Mouse (Mus musculus): ENCODE results near the gene Rtn2. TPM values are rescaled to one million over a fixed set of nuclear protein-coding genes. Genes with fewer than 3 reads are reported as not detected.

Gene Rtn2
- polyA plus RNA-seq, 1 experiment from 2014 or later = 5.2 TPM

DNA sequence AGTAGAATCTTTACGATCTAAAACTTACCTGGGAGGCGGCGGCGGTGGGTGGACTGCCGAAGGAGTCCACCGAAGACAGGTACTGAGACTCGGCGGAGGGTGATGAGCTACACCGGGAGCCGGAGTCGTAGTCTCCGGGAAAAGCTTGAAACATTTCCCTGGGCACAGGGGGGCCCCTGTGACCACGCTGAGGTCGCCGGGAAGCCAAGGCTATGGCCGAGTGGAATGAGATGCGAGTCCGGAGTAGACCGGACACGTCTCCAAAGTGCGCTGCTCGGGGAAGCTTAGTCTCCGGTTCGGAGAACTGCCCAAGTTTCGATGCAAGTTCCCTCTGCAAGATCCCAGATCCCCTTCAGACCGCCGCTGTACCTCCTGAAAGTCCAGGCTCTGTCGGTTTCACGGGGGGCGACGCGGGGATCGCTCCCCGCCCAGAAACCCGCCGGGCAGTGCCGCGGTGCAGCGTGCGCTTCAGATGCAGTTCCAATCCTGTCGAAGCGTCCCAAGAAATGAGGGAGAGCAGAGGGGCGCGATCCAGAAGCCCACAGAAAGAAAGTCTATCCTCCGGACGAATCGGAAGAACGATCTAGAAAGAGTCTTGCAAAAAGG, 27.0 kb downstream of the Rtn2 start:
- no peak for ATAC-seq (ENCODE audit: insufficient read depth)
- H3K36me3 ChIP-seq (replicated peaks) = no peaks in the 10 kb centered on the region
- H3K4me1 ChIP-seq (replicated peaks) = peaks cover 35% of the 10 kb centered on the region
- H3K9me3 ChIP-seq (replicated peaks) = no peaks in the 10 kb centered on the region
- H3K27me3 ChIP-seq = peaks cover 85% of the 10 kb centered on the region
- H3K27ac ChIP-seq (replicated peaks) = no peak overlapping the region
- WGBS (ENCODE audit: insufficient replicate concordance) = under 1% methylated on average over 48 of the region's 48 CpGs
- peak overlapping the region; percentile 69 for H3K4me3 ChIP-seq (replicated peaks)
- H3K4me2 ChIP-seq = peak overlapping the region; percentile 90
- peak overlapping the region; percentile 47; the same call in 1 of the 2 replicates for H3K9ac ChIP-seq

DNA sequence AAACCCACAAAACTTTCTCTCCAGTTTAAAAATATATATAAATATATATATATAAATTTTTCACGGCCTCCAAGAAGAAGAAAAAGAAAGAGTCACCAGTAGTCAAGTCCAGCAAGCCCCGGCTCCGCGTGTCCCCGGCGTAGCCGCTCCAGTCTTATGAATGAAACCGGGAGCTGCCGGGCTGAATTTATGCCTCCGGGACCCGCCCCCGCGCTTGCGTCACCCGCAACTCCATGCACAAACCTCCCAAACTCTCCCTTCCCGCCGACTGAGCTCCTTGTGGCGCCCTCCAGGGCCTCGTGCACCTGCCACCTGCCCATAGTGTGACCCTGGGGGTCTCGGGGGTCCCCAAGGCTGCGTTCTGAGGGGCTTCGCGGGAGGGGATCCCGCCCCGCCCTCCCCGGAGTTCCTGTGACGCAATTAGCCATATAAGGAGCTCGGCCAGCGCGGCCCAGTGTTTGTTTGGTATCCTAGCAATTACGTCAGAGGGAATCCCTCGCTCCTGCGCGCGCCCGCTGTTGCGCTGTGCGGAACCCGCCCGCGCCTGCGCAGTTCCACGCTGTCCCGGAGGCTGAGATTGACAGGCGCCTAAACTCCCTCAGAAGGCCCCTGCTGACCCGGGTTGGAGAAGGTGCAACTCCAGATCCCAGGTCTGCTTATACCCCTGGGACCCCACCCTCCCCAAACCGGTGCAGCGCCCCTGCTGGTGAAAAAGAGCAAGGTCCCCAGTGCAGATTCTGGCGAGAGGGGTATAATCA, 27.6 kb downstream of the Rtn2 start, which contains the start of gene Fosb:
TSS of gene Fosb (minus strand) at position 168 of the 758 bp plus-strand sequence.
- Histone ChIP-seq H3K4me1 (replicated peaks) (peaks cover 32% of the 10 kb centered on the region), H3K27me3 (peaks cover 85% of the 10 kb centered on the region), H3K27ac (replicated peaks) (0 out of 2 replicates have a peak within 1 kb of the TSS, but pooled peaks have one; percentile 14), H3K4me3 (replicated peaks) (peak within 1 kb of the TSS; percentile 69), H3K4me2 (peak within 1 kb of the TSS; percentile 90), H3K9ac (peak within 1 kb of the TSS; percentile 47), H3K9me3 (replicated peaks) (no peaks in the 10 kb centered on the region), H3K36me3 (replicated peaks) (no peaks in the 10 kb centered on the region)
- WGBS (ENCODE audit: insufficient replicate concordance) = under 1% methylated on average over 49 of the region's 49 CpGs
- peak; percentile 77 for ATAC-seq (ENCODE audit: insufficient read depth)

DNA sequence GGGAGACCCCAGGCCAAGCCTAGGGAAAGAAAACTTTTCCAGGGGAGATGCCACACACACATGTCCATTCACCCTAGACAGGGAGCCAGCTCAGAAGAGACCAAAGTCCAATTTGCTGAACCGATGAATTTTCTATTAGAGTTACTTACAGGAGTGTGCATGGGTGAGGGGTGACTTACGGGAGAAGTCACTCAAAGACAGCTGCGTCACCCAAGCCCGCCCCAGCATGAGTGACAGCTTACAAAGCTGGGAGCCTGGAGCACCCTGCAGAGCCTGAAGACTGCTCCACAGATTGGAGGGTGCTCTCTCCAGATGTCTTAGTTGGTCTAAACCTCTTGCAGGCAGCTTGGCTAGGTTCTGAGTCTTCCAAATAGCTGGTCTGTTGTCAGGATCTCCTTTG, 29.6 kb downstream of the Rtn2 start:
- Histone ChIP-seq H3K9me3 (replicated peaks) (no peaks in the 10 kb centered on the region), H3K27me3 (peaks cover 85% of the 10 kb centered on the region), H3K36me3 (replicated peaks) (no peaks in the 10 kb centered on the region), H3K4me2 (no peak overlapping the region), H3K4me1 (replicated peaks) (peaks cover 32% of the 10 kb centered on the region), H3K27ac (replicated peaks) (no peak overlapping the region), H3K4me3 (replicated peaks) (no peak overlapping the region), H3K9ac (no peak overlapping the region)
- 26% methylated on average over 4 of the region's 4 CpGs for WGBS (ENCODE audit: insufficient replicate concordance)
- ATAC-seq (ENCODE audit: insufficient read depth) = no peak

DNA sequence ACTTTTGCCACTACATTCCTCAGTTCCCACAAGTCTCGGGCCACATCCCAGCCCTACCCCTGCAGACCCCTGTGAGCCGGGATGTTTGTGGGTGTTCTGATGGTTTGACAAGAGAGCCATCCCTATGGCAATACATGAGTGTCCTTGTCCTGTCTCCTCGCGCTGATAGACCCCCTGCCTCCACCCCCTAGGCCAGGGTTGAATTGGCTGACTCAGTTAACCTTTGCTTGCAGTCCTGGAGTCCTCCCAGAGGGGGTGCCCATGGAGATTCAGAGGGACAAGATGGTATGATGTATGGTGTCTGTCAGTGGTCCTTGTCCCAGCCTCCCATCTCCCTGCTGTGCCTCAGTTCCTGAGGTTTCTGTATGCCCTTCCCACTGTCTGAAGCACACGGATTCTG, 31.6 kb downstream of the Rtn2 start:
- H3K27ac ChIP-seq (replicated peaks) = no peak overlapping the region
- WGBS (ENCODE audit: insufficient replicate concordance) = 36% methylated on average over 5 of the region's 5 CpGs
- H3K36me3 ChIP-seq (replicated peaks) = no peaks in the 10 kb centered on the region
- H3K4me1 ChIP-seq (replicated peaks) = peaks cover 17% of the 10 kb centered on the region
- ATAC-seq (ENCODE audit: insufficient read depth) = no peak
- H3K27me3 ChIP-seq = peaks cover 87% of the 10 kb centered on the region
- no peak overlapping the region for H3K4me3 ChIP-seq (replicated peaks)
- H3K9me3 ChIP-seq (replicated peaks) = no peaks in the 10 kb centered on the region
- no peak overlapping the region for H3K4me2 ChIP-seq
- no peak overlapping the region for H3K9ac ChIP-seq

DNA sequence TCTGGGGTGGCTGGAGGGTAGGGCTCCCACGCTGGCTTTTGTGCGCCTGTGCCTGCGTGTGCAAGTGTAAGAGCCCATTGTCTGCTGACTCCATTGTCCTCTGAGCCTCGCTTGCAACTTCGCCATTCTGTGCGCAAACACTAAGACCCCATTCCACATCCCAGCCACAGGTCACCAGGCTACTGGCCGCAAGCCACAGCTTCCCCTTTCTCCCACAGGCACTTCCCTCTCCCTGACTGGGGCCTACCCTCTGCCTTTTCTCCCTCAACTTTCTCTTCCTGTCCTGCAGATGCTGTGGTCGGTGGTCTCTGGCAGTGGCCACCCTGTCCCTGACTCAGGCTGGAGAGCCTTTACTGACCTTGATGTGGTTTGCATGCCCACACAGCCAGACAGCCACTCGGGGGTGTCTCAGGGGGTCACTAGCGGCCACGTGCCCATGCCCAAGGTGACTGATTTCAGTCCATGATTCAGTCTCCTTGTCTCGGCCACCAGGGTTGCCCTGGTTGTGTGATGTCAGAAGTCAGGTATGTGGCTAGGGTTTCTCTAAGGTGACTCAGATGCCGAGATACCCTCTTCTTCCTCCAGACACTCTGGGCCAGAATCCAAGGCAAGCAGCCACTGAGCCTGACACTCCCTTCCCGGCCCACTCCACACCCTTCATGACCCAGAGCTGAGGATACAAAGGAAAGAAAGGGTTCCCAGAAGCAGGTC, 34.2 kb downstream of the Rtn2 start:
- no peaks in the 10 kb centered on the region for H3K36me3 ChIP-seq (replicated peaks)
- no peaks in the 10 kb centered on the region for H3K9me3 ChIP-seq (replicated peaks)
- no peak overlapping the region for H3K27ac ChIP-seq (replicated peaks)
- H3K9ac ChIP-seq = no peak overlapping the region
- H3K4me2 ChIP-seq = 0 out of 2 replicates have a peak overlapping the region, but pooled peaks have one; percentile 1
- H3K27me3 ChIP-seq = peaks cover 93% of the 10 kb centered on the region
- ATAC-seq (ENCODE audit: insufficient read depth) = no peak
- H3K4me3 ChIP-seq (replicated peaks) = no peak overlapping the region
- H3K4me1 ChIP-seq (replicated peaks) = peaks cover 17% of the 10 kb centered on the region
- 13% methylated on average over 14 of the region's 14 CpGs for WGBS (ENCODE audit: insufficient replicate concordance)

DNA sequence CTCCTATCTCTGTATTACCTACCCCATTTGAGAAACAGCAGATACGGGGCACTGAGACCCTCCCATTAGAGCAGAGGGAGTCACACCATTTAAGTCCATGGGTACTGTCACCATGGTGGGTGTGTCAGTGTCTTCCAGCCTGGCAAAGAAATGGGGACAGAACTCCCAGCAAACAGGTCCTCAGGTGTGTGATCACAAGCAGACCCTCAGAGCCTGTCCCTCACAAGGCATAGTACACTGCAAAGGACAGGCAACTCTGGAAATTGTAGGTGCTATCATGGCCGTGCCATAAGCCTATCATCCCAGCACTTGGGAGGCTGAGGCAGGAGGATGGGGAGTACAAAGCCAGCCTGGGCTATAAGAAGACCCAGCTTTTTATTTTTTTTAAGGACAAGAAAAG, 35.8 kb downstream of the Rtn2 start:
- Histone ChIP-seq H3K27me3 (peaks cover 97% of the 10 kb centered on the region), H3K4me2 (no peak overlapping the region), H3K36me3 (replicated peaks) (no peaks in the 10 kb centered on the region), H3K4me1 (replicated peaks) (peaks cover 17% of the 10 kb centered on the region), H3K4me3 (replicated peaks) (no peak overlapping the region), H3K27ac (replicated peaks) (no peak overlapping the region), H3K9me3 (replicated peaks) (no peaks in the 10 kb centered on the region), H3K9ac (no peak overlapping the region)
- WGBS (ENCODE audit: insufficient replicate concordance) = 52% methylated on average over 2 of the region's 2 CpGs
- ATAC-seq (ENCODE audit: insufficient read depth) = no peak

DNA sequence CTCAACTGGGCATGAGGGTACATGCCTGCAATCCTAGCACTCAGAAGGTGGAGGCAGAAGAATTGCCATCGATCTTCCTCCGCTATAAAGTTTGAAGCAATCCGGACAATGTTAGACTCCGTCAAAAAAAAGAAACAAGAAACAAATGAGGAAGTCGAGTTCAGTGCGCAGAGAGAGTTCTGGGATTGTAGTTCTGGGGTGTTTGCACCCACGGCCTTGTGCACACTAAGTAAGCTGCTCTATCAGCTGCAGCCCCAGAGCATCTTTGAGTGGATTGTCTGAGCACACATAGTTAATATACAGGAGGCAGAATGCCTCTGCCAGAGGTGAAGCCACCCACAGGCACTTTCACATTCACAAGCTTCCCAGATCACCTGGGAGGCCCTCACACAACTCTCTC, 36.3 kb downstream of the Rtn2 start:
- Histone ChIP-seq H3K9ac (no peak overlapping the region), H3K9me3 (replicated peaks) (no peaks in the 10 kb centered on the region), H3K36me3 (replicated peaks) (no peaks in the 10 kb centered on the region), H3K4me3 (replicated peaks) (no peak overlapping the region), H3K4me2 (no peak overlapping the region), H3K27ac (replicated peaks) (no peak overlapping the region), H3K27me3 (peaks cover 97% of the 10 kb centered on the region), H3K4me1 (replicated peaks) (peaks cover 17% of the 10 kb centered on the region)
- WGBS (ENCODE audit: insufficient replicate concordance) = 19% methylated on average over 7 of the region's 7 CpGs
- no peak for ATAC-seq (ENCODE audit: insufficient read depth)

DNA sequence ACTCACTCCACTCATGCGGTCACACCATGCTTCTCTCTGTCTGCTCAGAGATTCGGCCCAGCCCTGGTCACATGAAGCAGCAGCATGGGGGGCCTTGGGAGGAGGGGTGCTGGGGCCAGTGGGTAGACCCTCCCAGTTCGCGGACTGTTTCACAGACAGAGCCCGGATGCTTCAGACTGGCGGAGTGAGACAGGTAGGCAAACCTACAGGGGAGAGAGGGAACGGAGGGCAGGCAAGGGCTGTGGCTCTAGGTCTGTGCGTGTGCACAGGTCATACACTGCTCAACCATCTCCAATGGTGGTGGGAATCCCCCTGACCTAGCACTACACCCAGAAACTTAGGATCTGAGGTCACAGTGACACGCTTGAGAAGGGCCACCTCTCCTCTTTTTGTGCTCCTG, 37.0 kb downstream of the Rtn2 start:
- ATAC-seq (ENCODE audit: insufficient read depth) = peak; percentile 30; the same call in 1 of the 2 replicates
- Histone ChIP-seq H3K9me3 (replicated peaks) (no peaks in the 10 kb centered on the region), H3K27ac (replicated peaks) (no peak overlapping the region), H3K4me2 (peak overlapping the region; percentile 76), H3K27me3 (peaks cover 97% of the 10 kb centered on the region), H3K4me1 (replicated peaks) (peaks cover 17% of the 10 kb centered on the region), H3K36me3 (replicated peaks) (no peaks in the 10 kb centered on the region), H3K9ac (no peak overlapping the region), H3K4me3 (replicated peaks) (peak overlapping the region; percentile 50)
- WGBS (ENCODE audit: insufficient replicate concordance) = 30% methylated on average over 9 of the region's 9 CpGs

DNA sequence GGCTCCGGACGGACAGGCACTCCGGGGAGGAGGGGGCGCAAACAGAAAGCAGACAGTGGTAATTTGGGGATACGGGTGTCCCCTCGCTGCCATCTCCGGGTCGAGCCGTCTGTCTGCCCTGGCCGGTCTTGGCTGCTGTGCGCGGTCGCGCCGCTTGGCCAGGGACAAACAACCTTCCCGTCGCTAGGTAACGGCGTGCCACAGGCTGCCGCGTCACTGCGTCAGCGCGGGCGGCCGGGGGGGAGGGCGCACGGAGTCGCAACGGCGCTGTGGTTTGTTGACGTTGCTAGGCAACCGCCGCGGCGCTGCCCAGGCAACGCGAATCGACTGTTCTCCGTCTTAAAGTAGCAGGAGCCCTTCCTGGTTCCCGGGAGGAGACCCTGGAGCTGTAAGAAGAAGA, 37.5 kb downstream of the Rtn2 start:
- peak overlapping the region; percentile 50 for H3K4me3 ChIP-seq (replicated peaks)
- peak overlapping the region; percentile 76 for H3K4me2 ChIP-seq
- ATAC-seq (ENCODE audit: insufficient read depth) = peak; percentile 70
- H3K9ac ChIP-seq = no peak overlapping the region
- no peak overlapping the region for H3K27ac ChIP-seq (replicated peaks)
- 0% methylated on average over 41 of the region's 41 CpGs for WGBS (ENCODE audit: insufficient replicate concordance)
- H3K4me1 ChIP-seq (replicated peaks) = peaks cover 17% of the 10 kb centered on the region
- H3K36me3 ChIP-seq (replicated peaks) = no peaks in the 10 kb centered on the region
- peaks cover 96% of the 10 kb centered on the region for H3K27me3 ChIP-seq
- no peaks in the 10 kb centered on the region for H3K9me3 ChIP-seq (replicated peaks)

DNA sequence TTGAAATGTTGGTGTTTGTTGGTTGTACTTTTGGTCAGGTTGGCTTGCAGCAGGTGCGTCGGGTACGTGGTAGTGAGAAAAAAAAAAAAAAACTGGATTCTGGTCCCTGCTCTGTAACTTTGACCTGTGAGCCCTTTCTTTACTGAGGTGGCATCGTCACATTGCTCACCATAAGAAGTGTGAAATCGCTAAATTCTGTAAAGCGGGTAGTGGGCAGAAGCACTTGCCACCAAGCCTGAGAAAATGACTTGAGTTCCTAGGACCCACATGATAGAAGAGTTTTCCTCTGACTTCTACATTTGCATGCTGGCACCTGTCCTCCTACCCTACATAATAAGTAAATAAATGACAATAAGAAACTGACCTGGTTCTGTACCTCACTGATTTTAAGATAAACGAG, 38.2 kb downstream of the Rtn2 start:
- Histone ChIP-seq H3K9me3 (replicated peaks) (no peaks in the 10 kb centered on the region), H3K27ac (replicated peaks) (no peak overlapping the region), H3K4me1 (replicated peaks) (peaks cover 22% of the 10 kb centered on the region), H3K36me3 (replicated peaks) (no peaks in the 10 kb centered on the region), H3K4me3 (replicated peaks) (no peak overlapping the region), H3K9ac (no peak overlapping the region), H3K27me3 (peaks cover 93% of the 10 kb centered on the region), H3K4me2 (peak overlapping the region; percentile 76; the same call in 1 of the 2 replicates)
- 28% methylated on average over 7 of the region's 7 CpGs for WGBS (ENCODE audit: insufficient replicate concordance)
- ATAC-seq (ENCODE audit: insufficient read depth) = no peak

DNA sequence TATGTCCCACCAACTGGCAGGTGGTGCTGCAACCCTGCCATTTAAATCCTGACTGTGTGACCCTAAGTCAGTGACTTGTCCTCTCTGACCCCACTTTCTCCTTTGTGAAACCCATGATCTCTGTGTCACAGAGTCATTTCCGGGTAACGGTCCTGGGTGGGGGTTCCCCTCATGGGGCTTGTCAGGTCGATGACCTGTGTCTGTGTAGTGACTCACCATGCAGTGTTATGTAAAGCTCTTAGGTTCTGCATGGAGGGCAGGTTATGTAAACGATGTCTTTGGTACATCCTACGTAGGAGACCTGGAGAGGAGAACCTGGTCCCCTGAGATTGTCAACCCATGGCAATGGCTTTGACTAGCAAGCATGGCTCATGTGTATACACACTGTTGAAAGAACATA, 39.0 kb downstream of the Rtn2 start:
- H3K36me3 ChIP-seq (replicated peaks) = no peaks in the 10 kb centered on the region
- H3K4me3 ChIP-seq (replicated peaks) = no peak overlapping the region
- H3K27me3 ChIP-seq = peaks cover 87% of the 10 kb centered on the region
- no peak overlapping the region for H3K9ac ChIP-seq
- ATAC-seq (ENCODE audit: insufficient read depth) = no peak
- no peak overlapping the region for H3K4me2 ChIP-seq
- no peaks in the 10 kb centered on the region for H3K9me3 ChIP-seq (replicated peaks)
- peaks cover 30% of the 10 kb centered on the region for H3K4me1 ChIP-seq (replicated peaks)
- 49% methylated on average over 5 of the region's 5 CpGs for WGBS (ENCODE audit: insufficient replicate concordance)
- no peak overlapping the region for H3K27ac ChIP-seq (replicated peaks)
